Mouse (Mus musculus) testis, adult 2 months (tissue): ENCODE measurements at regions not wholly inside any gene's neighbourhood (a gene's known extent, or its start where the extent isn't known, plus 50 kb on each side); places are given as distances from the start of the nearest gene placed in this dataset.

Experiments
- H3K27ac ChIP-seq: fragments of 200-500 bp; 2 replicates; pipeline ENCODE4 v1.5.1; 2012; ENCODE audit warnings: low read depth, low read length; ENCODE audit not compliant: control insufficient read depth, insufficient read depth
- H3K27me3 ChIP-seq: fragments of 200-500 bp; 2 replicates; pipeline ENCODE4 v1.6.1; 2012; ENCODE audit warnings: mild to moderate bottlenecking, low read length, moderate library complexity; ENCODE audit not compliant: control insufficient read depth, insufficient read depth
- H3K36me3 ChIP-seq: fragments of 200-500 bp; 2 replicates; pipeline ENCODE4 v1.6.1; 2012; ENCODE audit warnings: mild to moderate bottlenecking, low read length; ENCODE audit not compliant: control insufficient read depth, insufficient read depth
- H3K4me1 ChIP-seq: fragments of 200-500 bp; 2 replicates; pipeline ENCODE4 v1.6.1; 2012; ENCODE audit warnings: low read length; ENCODE audit not compliant: control insufficient read depth, insufficient read depth
- H3K4me3 ChIP-seq: fragments of 200-500 bp; 2 replicates; pipeline ENCODE4 v1.5.1; 2012; ENCODE audit warnings: low read depth, mild to moderate bottlenecking, low read length, moderate library complexity, mixed read lengths; ENCODE audit not compliant: control insufficient read depth
- CTCF ChIP-seq: fragments of 200-500 bp; IDR thresholded peaks from 2 replicates; pipeline ENCODE4 v1.5.1; 2012; ENCODE audit warnings: low read depth, mild to moderate bottlenecking, inconsistent platforms, low read length, moderate library complexity; ENCODE audit not compliant: control insufficient read depth, insufficient read depth, insufficient replicate concordance
- POLR2A ChIP-seq: fragments of 200-500 bp; IDR thresholded peaks from 2 replicates; pipeline ENCODE4 v1.6.1; 2012; ENCODE audit warnings: low read depth, mild to moderate bottlenecking, inconsistent platforms, low read length, moderate library complexity; ENCODE audit not compliant: control insufficient read depth

- no peak overlapping the region for H3K4me3 ChIP-seq
- no peaks in the 10 kb centered on the region for H3K4me1 ChIP-seq
- TF ChIP-seq CTCF (no peak), POLR2A (no peak)
- no peak overlapping the region for H3K27ac ChIP-seq
- H3K36me3 ChIP-seq = no peaks in the 10 kb centered on the region
- H3K27me3 ChIP-seq = no peaks in the 10 kb centered on the region
These were observed 135.1 kb upstream of the Fam92a start for GRCm38 (mm10) chr4:12306618-12307565.

- H3K27ac ChIP-seq = no peak overlapping the region
- no peaks in the 10 kb centered on the region for H3K4me1 ChIP-seq
- H3K4me3 ChIP-seq = no peak overlapping the region
- TF ChIP-seq POLR2A = no peak
- no peak for TF ChIP-seq CTCF
- H3K36me3 ChIP-seq = no peaks in the 10 kb centered on the region
- no peaks in the 10 kb centered on the region for H3K27me3 ChIP-seq
These were observed 115.4 kb upstream of the Fam92a start for GRCm38 (mm10) chr4:12287079-12287686.

GRCm38 (mm10) chr4:12286391-12286790, 114.6 kb upstream of the Fam92a start:
- no peak overlapping the region for H3K4me3 ChIP-seq
- no peak for TF ChIP-seq POLR2A
- TF ChIP-seq CTCF = no peak
- no peaks in the 10 kb centered on the region for H3K27me3 ChIP-seq
- H3K27ac ChIP-seq = no peak overlapping the region
- H3K36me3 ChIP-seq = no peaks in the 10 kb centered on the region
- no peaks in the 10 kb centered on the region for H3K4me1 ChIP-seq

GRCm38 (mm10) chr4:12285983-12286382, 114.2 kb upstream of the Fam92a start:
- TF ChIP-seq CTCF = no peak
- no peaks in the 10 kb centered on the region for H3K4me1 ChIP-seq
- no peak overlapping the region for H3K4me3 ChIP-seq
- no peak overlapping the region for H3K27ac ChIP-seq
- H3K27me3 ChIP-seq = no peaks in the 10 kb centered on the region
- H3K36me3 ChIP-seq = no peaks in the 10 kb centered on the region

GRCm38 (mm10) chr4:12277949-12278348, 106.1 kb upstream of the Fam92a start:
- H3K4me3 ChIP-seq = no peak overlapping the region
- TF ChIP-seq CTCF (no peak), POLR2A (no peak)
- no peak overlapping the region for H3K27ac ChIP-seq
- no peaks in the 10 kb centered on the region for H3K27me3 ChIP-seq
- H3K36me3 ChIP-seq = no peaks in the 10 kb centered on the region
- H3K4me1 ChIP-seq = no peaks in the 10 kb centered on the region

GRCm38 (mm10) chr4:12273369-12273768, 101.6 kb upstream of the Fam92a start:
- H3K27ac ChIP-seq = no peak overlapping the region
- no peaks in the 10 kb centered on the region for H3K4me1 ChIP-seq
- TF ChIP-seq POLR2A (no peak), CTCF (no peak)
- no peaks in the 10 kb centered on the region for H3K36me3 ChIP-seq
- H3K4me3 ChIP-seq = no peak overlapping the region
- no peaks in the 10 kb centered on the region for H3K27me3 ChIP-seq

GRCm38 (mm10) chr4:12272914-12273313, 101.1 kb upstream of the Fam92a start:
- Histone ChIP-seq H3K27ac (no peak overlapping the region), H3K27me3 (no peaks in the 10 kb centered on the region), H3K36me3 (no peaks in the 10 kb centered on the region), H3K4me3 (no peak overlapping the region), H3K4me1 (no peaks in the 10 kb centered on the region)
- TF ChIP-seq CTCF (no peak), POLR2A (no peak)
